Mouse (Mus musculus) right cerebral cortex, adult 2 months (tissue): Measurements from ENCODE around the gene Tcea2.

Source experiments
- DNase-seq, 2 experiments: peaks; one replicate each; pipeline ENCODE4 v3.0.0; 2021 to 2022; ENCODE audit warnings: low spot score in 2 of 2

Gene Tcea2

DNA sequence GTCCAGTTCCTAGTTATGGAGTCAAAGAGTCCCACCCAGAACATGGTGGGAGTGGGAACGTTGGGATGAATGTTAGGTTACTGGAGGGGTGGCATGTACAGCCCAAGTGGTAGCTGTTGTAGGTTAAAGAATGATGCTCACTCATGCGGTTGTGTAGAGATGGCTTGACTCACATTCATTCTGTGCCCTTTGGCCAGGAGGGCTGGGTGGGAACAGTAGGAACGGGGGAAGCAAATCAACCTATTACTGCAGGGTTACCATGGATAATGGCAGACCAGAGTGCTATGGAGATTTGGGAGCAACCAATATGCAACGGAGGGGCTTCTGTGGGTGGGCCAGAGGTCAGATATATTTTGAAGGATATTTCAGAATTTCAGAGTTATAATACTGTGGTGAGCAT lies 5.2 kb upstream of the Tcea2 start:
- no peak for DNase-seq

- no peak for DNase-seq
Observed at GRCm38 (mm10) chr2:181675454-181675853, 4.7 kb upstream of the Tcea2 start.

GRCm38 (mm10) chr2:181676424-181676823 lies 3.7 kb upstream of the Tcea2 start:
- no peak for DNase-seq

DNA sequence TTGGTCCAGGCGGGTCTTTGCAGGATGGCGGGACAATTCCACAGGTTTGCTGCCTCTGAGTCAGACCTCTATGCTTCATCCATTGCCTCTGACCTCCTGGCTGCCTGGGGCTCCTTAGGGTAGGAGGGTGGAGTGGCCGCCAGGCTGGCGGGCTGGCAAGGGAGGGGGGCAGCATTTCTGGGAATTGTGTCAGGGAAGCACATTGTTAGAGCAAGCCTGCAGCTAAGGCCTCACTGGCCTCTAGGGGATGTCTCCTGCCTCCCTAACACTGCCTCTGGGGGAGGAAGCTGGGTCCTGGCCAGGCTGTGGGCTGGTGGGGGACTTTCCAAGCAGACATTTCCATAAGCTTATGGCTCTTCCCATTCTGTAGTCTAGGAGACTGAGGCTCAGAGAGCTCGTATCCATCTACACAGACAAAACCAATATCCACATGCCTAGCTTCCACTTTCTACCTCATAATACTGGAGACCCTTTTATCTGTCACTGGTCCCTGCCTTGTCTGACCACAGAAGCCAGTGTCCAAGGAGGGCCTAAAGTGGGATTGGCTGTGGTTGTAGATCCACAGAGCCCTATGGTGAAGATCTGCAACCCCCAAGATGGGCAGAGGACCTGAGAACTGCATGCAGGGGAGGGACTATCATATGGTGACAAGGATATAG lies 2.9 kb upstream of the Tcea2 start:
- no peak for DNase-seq

DNA sequence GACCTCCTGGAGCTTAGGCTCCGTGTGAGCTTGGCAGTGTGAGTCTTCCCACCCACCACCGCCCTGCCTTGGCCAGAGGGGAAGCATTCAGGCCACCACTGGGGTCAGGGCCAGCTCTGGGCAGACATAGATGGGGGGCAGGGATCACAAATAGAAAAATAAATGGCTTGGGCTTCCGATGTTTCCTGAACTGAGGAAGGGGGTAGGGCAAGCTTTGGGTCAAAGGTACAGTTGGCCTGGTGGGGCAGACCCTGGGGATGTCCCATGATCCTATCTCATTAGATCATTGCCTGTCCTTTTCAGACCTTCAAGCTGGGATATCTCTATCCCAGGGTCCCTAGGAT lies 2.4 kb upstream of the Tcea2 start:
- no peak for DNase-seq

DNA sequence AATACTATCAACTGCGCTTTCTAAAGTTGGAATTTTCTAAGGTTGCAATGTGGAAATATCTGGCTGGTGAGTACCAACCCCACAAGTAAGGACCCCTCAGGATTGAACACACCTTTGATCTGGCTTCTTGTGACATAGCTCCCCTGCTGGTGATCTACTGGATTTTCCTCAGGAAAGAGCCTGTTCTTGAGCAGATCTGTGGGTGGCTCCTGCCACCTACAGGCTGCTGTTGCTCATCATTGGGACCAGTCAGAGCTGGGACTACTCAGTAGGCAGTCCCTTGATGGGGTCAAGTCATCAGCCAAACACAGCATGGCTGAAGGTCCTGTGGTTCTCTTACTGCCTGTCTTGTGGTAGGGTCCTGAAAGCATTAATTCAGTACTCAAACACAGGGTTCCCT lies 1.3 kb upstream of the Tcea2 start:
- peak; percentile 78 to 86 for DNase-seq

GRCm38 (mm10) chr2:181680716-181681117 lies 607 bp downstream of the Tcea2 start:
- peak in 1 of 2 experiments; percentile 52 for DNase-seq

- no peak for DNase-seq
Observed at GRCm38 (mm10) chr2:181681978-181682377, 1.9 kb downstream of the Tcea2 start.

DNA sequence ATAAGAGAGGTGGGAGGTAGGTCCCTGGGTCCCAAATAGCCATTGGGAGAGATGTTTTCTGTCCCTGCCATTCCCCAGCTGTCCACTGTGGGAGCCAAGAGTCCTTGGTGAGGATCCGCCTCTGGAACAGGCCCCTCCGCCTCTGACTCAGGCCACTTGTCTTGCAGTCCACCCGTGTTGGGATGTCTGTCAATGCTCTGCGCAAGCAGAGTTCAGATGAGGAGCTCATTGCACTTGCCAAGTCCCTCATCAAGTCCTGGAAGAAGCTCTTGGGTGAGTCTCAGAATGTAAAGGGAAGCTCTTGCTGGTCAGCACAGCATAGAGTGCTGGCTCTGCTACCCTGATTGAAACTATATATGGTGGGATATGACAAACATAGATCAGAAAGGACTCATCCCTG lies 3.3 kb downstream of the Tcea2 start:
- no peak for DNase-seq

DNA sequence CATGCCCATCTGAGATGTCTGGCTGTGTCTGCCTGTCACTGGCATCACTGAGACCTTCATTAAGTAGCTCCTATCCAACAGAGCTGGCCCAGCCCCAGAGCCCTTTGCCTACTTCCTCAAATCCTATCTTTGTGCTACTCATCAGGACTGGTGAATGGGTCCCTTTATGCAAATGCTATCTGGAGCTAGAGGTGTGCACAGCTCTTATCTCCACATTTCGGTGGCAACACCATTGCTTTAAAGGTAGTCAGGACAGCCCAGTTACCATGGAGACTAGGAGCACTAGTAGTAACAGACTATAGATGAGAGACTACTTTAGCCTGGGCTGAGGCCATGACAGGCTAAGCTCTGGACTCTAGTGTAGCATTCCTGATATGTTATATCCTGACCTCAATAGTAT lies 4.6 kb downstream of the Tcea2 start:
- DNase-seq: no peak

- DNase-seq: no peak
Observed at GRCm38 (mm10) chr2:181685686-181686085, 5.6 kb downstream of the Tcea2 start.

- no peak for DNase-seq
Observed at GRCm38 (mm10) chr2:181687586-181687985, 7.5 kb downstream of the Tcea2 start.

GRCm38 (mm10) chr2:181689466-181690160 lies 9.5 kb downstream of the Tcea2 start:
- DNase-seq: no peak

DNA sequence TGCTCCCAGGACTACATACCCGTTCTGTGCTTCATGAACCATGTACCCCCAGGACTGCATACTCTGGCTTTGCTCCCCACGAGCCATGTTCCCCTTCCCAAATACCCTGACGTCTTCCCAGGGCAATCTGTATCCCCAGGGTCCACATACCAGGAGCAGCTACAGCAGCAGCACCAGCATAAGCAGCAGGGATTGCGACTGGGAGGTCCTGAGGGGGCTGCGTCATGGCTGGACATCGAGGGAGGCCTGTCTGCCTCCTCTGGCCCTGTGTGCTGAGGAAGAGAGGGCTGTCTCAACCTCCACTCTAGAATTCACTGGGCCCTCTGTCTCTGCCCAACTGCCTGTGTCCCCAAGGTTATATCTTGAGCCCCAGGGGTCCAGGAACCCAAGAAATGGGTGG lies 11.0 kb downstream of the Tcea2 start:
- DNase-seq: no peak

DNA sequence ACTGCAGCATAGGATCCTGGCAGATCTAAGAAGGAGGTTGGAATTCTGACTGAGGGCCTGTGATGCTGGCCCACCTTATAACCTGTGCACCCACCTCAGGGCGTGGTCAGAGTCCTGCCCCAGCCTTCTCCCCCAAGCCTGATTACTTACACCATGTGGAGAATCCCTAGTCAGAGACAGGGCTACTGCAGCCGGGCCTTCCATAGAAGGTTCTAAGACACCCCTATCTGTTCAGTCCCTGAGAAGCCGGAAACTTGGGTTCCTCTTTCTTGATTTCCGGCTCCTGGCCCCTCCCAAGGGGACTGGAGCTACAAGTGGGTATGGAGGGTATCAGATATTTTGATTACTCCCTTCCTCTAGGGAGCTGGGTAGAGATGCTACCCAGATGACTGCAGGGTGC lies 11.5 kb downstream of the Tcea2 start:
- DNase-seq: no peak

DNA sequence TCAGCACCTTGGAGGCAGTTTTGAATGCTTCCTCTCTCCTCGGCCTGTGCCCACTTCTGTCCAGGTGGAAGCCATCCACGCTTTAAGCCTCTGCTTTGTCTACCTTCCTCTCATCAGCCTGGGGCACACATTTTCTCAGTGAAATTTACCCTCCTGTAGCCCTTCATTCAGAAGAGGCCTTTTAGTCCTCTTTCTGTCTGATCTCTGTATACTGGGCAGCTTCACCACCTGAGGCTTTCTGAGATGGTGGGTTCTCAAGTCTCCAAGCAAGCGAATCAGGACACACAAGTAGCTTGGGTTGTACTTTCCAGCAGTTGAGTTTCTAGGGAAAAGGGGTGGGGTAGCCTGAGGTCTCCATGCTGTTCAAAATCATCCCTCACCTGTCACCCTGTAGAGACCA lies 12.2 kb downstream of the Tcea2 start:
- no peak for DNase-seq

DNA sequence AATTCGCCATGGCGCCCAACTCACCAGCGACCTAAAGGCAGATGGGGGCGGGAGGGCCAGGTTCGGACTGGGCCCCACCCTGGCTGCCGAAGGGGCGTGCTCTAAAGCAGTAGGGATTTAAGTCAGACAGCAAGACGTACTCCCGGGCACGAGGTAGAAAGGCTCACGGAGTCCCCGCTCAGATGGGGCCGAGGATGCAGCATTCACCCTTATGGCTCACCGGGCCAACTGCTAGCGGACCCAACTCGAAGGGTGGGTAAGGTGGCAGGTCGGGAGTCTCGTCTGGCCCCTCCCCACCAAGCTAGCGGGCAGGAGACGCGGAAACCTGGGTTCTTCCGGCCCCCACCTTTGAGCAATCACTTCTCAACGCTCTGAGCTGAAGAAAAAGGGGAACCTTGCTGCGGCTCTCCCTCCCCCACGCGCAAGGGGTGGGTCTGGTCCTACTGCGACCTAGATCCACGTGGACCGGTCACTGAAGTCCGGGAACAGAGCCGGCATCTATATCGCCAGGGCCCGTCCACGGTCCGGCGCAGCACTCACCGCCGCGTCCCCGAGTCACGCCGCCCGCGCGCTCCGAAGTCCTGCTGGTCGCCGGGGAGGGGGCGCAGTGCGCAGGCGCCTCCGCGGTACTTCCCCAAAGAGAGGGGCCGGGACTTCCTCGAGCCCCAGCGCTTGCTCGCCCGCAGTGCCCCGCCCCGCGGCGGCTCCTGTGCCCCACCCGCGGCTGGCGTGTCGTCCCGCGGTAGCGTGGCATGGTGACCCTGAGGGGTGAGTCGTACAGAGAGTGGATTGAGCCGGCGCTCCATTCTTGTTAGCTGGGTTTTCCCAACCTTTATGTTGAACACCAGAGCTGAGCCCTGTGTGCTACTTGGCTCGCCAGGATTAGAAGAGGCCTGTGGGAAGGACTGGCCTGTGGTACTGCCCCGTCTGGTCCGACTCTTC lies 13.5 kb downstream of the Tcea2 start, which contains the start of gene Rgs19:
Gene Rgs19, minus strand, starts transcription at position 639 of the 942 bp plus-strand sequence.
- DNase-seq: peak; percentile 79 to 82

DNA sequence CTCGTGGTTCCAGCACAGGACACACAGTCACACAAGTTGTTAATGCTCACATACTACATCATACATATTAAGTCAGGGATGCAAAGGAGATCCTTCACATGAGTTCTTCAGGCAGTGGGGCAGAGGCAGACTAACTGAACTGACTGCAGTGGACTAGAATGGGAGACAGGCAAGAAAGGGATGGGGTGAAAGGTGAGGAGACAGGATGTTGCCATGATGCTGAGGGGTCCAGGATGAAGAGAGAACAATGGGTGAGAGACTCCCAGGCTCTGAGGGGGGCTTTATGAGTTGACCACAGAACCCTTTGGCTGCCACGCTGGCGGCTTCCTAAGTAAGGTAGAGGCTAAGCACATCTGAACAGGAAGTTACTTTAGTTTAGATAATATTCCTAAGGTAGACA lies 14.5 kb downstream of the Tcea2 start:
- DNase-seq: no peak

GRCm38 (mm10) chr2:181695776-181696175 lies 15.7 kb downstream of the Tcea2 start:
- DNase-seq: no peak

- no peak for DNase-seq
Observed at GRCm38 (mm10) chr2:181696801-181697420, 16.8 kb downstream of the Tcea2 start.

DNA sequence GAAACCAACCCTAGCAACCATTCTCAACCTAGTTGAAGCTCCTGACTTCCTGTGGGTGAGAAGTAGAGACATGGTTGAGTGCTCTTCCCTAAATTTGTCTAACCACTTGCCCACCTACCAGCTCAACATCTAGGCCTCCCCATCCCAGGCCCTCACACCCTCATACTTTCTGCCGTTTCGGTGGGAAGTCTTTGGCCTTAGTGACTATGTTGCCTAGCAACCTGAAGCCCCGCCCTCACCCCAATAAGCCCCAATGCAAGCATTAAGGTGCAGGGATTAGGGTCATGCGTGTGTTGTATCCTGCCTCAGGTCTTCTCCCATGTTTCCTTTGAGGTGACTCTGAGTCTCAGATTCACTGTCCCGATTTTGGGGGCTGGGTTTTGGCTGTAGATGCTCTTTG lies 18.1 kb downstream of the Tcea2 start, which contains the start of gene Lkaaear1:
Gene Lkaaear1, minus strand, starts transcription at position 202 of the 400 bp plus-strand sequence.
- DNase-seq: no peak

DNA sequence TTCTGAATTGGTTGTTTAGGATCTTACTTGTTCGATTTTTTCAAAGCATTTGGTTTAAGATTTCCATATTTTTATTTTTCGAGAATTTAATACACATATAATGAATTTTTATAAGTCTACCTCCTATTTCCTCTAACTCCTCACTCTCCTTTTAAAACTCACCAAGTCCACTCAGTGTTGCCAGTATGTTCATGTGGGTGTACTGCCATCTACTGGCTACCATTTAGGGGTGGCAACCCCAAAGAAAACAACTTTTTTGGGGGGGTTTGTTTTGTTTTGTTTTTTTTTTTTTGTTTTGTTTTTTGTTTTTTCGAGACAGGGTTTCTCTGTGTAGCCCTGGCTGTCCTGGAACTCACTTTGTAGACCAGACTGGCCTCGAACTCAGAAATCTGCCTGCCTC lies 26.6 kb downstream of the Tcea2 start:
- DNase-seq: no peak
